Mouse (Mus musculus): ENCODE measurements around the gene Zfhx3. TPM values are rescaled to one million over a fixed set of nuclear protein-coding genes. Genes with fewer than 3 reads are reported as not detected.

Gene Zfhx3
- polyA plus RNA-seq, 2 experiments, result 0.25 to 0.65 TPM

- TF ChIP-seq EP300 (IDR thresholded peaks at IDR 0.05; ENCODE audit: low read depth), result no peak
- TF ChIP-seq CTCF (IDR thresholded peaks at IDR 0.05; ENCODE audit: low read depth), result no peak
- no peaks in the 10 kb centered on the region for H3K4me1 ChIP-seq (replicated peaks; ENCODE audit: control insufficient read depth in 2 of 2, insufficient read depth in 2 of 2, low read length in 1 of 2)
- H3K27ac ChIP-seq, result no peak overlapping the region
- H3K4me2 ChIP-seq (ENCODE audit: low read depth), result no peak overlapping the region
- H3K9me3 ChIP-seq (ENCODE audit: control insufficient read depth, low read length), result no peaks in the 10 kb centered on the region
- 42% methylated on average over 7 of the region's 7 CpGs for WGBS (ENCODE audit: insufficient replicate concordance)
- no peaks in the 10 kb centered on the region for H3K27me3 ChIP-seq (ENCODE audit: control insufficient read depth, insufficient read depth, low read length)
- no peak for DNase-seq (ENCODE audit: low read depth in 3 of 3, low spot score in 3 of 3)
- H3K4me3 ChIP-seq (ENCODE audit: insufficient read depth in 1 of 2, low read depth in 2 of 2, low read length in 2 of 2), result no peak overlapping the region
- no peak overlapping the region for H3K9ac ChIP-seq (replicated peaks)
- no peaks in the 10 kb centered on the region for H3K36me3 ChIP-seq (replicated peaks; ENCODE audit: control insufficient read depth, insufficient read depth, low read depth)
- ATAC-seq (ENCODE audit: insufficient read depth), result no peak
Observed at GRCm38 (mm10) chr8:108373046-108373445, 430.6 kb downstream of the Zfhx3 start.

GRCm38 (mm10) chr8:108378036-108378435, 435.6 kb downstream of the Zfhx3 start:
- no peaks in the 10 kb centered on the region for H3K9me3 ChIP-seq (ENCODE audit: control insufficient read depth, low read length)
- no peaks in the 10 kb centered on the region for H3K27me3 ChIP-seq (ENCODE audit: control insufficient read depth, insufficient read depth, low read length)
- no peaks in the 10 kb centered on the region for H3K4me1 ChIP-seq (replicated peaks; ENCODE audit: control insufficient read depth in 2 of 2, insufficient read depth in 2 of 2, low read length in 1 of 2)
- H3K4me2 ChIP-seq (ENCODE audit: low read depth), result no peak overlapping the region
- DNase-seq (ENCODE audit: low read depth in 3 of 3, low spot score in 3 of 3), result no peak
- H3K27ac ChIP-seq, result no peak overlapping the region
- no peak overlapping the region for H3K4me3 ChIP-seq (ENCODE audit: insufficient read depth in 1 of 2, low read depth in 2 of 2, low read length in 2 of 2)
- H3K36me3 ChIP-seq (replicated peaks; ENCODE audit: control insufficient read depth, insufficient read depth, low read depth), result no peaks in the 10 kb centered on the region
- ATAC-seq (ENCODE audit: insufficient read depth), result no peak
- WGBS (ENCODE audit: insufficient replicate concordance), result 88% methylated on average over 2 of the region's 2 CpGs
- TF ChIP-seq EP300 (IDR thresholded peaks at IDR 0.05; ENCODE audit: low read depth) (no peak), CTCF (IDR thresholded peaks at IDR 0.05; ENCODE audit: low read depth) (no peak)
- H3K9ac ChIP-seq (replicated peaks), result no peak overlapping the region

GRCm38 (mm10) chr8:108383121-108383520, 440.7 kb downstream of the Zfhx3 start:
- Histone ChIP-seq H3K4me1 (replicated peaks; ENCODE audit: control insufficient read depth in 2 of 2, insufficient read depth in 2 of 2, low read length in 1 of 2) (no peaks in the 10 kb centered on the region; a peak in 1 of 4 replicates), H3K9me3 (ENCODE audit: control insufficient read depth, low read length) (no peaks in the 10 kb centered on the region), H3K4me2 (ENCODE audit: low read depth) (no peak overlapping the region), H3K4me3 (ENCODE audit: insufficient read depth in 1 of 2, low read depth in 2 of 2, low read length in 2 of 2) (no peak overlapping the region), H3K27me3 (ENCODE audit: control insufficient read depth, insufficient read depth, low read length) (no peaks in the 10 kb centered on the region), H3K27ac (no peak overlapping the region), H3K9ac (replicated peaks) (no peak overlapping the region), H3K36me3 (replicated peaks; ENCODE audit: control insufficient read depth, insufficient read depth, low read depth) (no peaks in the 10 kb centered on the region)
- 55% methylated on average over 4 of the region's 4 CpGs for WGBS (ENCODE audit: insufficient replicate concordance)
- ATAC-seq (ENCODE audit: insufficient read depth) (no peak), DNase-seq (ENCODE audit: low read depth in 3 of 3, low spot score in 3 of 3) (no peak)
- TF ChIP-seq CTCF (IDR thresholded peaks at IDR 0.05; ENCODE audit: low read depth) (no peak), EP300 (IDR thresholded peaks at IDR 0.05; ENCODE audit: low read depth) (no peak)

- no peaks in the 10 kb centered on the region; a peak in 1 of 4 replicates for H3K4me1 ChIP-seq (replicated peaks; ENCODE audit: control insufficient read depth in 2 of 2, insufficient read depth in 2 of 2, low read length in 1 of 2)
- H3K9ac ChIP-seq (replicated peaks), result no peak overlapping the region
- no peak overlapping the region for H3K27ac ChIP-seq
- H3K27me3 ChIP-seq (ENCODE audit: control insufficient read depth, insufficient read depth, low read length), result no peaks in the 10 kb centered on the region
- no peaks in the 10 kb centered on the region for H3K9me3 ChIP-seq (ENCODE audit: control insufficient read depth, low read length)
- no peaks in the 10 kb centered on the region for H3K36me3 ChIP-seq (replicated peaks; ENCODE audit: control insufficient read depth, insufficient read depth, low read depth)
- ATAC-seq (ENCODE audit: insufficient read depth) (peak; percentile 31; the same call in 1 of the 2 replicates), DNase-seq (ENCODE audit: low read depth in 3 of 3, low spot score in 3 of 3) (peak; percentile 2 to 9 (median 4))
- H3K4me3 ChIP-seq (ENCODE audit: insufficient read depth in 1 of 2, low read depth in 2 of 2, low read length in 2 of 2), result no peak overlapping the region
- no peak overlapping the region for H3K4me2 ChIP-seq (ENCODE audit: low read depth)
- WGBS (ENCODE audit: insufficient replicate concordance), result 34% methylated on average over 22 of the region's 22 CpGs
- TF ChIP-seq EP300 (IDR thresholded peaks at IDR 0.05; ENCODE audit: low read depth), result no peak
- TF ChIP-seq CTCF (IDR thresholded peaks at IDR 0.05; ENCODE audit: low read depth), result no peak
Observed at GRCm38 (mm10) chr8:108387160-108387912, 444.9 kb downstream of the Zfhx3 start.

GRCm38 (mm10) chr8:108387913-108388274, 445.4 kb downstream of the Zfhx3 start:
- DNase-seq (ENCODE audit: low read depth in 3 of 3, low spot score in 3 of 3) (no peak), ATAC-seq (ENCODE audit: insufficient read depth) (no peak)
- H3K9ac ChIP-seq (replicated peaks), result no peak overlapping the region
- no peaks in the 10 kb centered on the region for H3K36me3 ChIP-seq (replicated peaks; ENCODE audit: control insufficient read depth, insufficient read depth, low read depth)
- 71% methylated on average over 8 of the region's 8 CpGs for WGBS (ENCODE audit: insufficient replicate concordance)
- H3K9me3 ChIP-seq (ENCODE audit: control insufficient read depth, low read length), result no peaks in the 10 kb centered on the region
- no peaks in the 10 kb centered on the region; a peak in 1 of 4 replicates for H3K4me1 ChIP-seq (replicated peaks; ENCODE audit: control insufficient read depth in 2 of 2, insufficient read depth in 2 of 2, low read length in 1 of 2)
- TF ChIP-seq EP300 (IDR thresholded peaks at IDR 0.05; ENCODE audit: low read depth) (no peak), CTCF (IDR thresholded peaks at IDR 0.05; ENCODE audit: low read depth) (no peak)
- no peaks in the 10 kb centered on the region for H3K27me3 ChIP-seq (ENCODE audit: control insufficient read depth, insufficient read depth, low read length)
- no peak overlapping the region for H3K4me3 ChIP-seq (ENCODE audit: insufficient read depth in 1 of 2, low read depth in 2 of 2, low read length in 2 of 2)
- H3K27ac ChIP-seq, result no peak overlapping the region
- no peak overlapping the region for H3K4me2 ChIP-seq (ENCODE audit: low read depth)

Measured in liver, embryonic 14.5 days (tissue).